Mouse (Mus musculus): ENCODE measurements at regions not wholly inside any gene's neighbourhood (a gene's known extent, or its start where the extent isn't known, plus 50 kb on each side); places are given as distances from the start of the nearest gene placed in this dataset.

DNA sequence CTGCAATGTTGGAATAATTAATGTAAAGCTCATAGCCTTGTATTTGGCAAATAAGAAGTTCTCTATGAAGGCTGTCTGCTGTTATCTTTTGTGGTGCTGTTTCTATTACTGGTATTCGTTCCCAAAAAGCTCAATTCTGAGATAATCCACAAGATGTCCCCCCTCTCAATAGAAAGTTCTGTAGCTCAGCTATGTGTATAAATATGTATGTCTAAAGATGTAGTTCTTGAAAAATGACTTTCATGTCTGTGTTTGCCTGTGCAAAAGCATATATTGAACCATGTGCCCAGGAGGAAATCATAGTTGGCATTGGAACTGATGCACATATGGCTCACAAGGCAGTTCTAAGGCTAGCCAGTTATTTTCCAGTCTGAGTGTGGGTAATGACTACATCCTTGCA lies 68.2 kb upstream of the Esx1 start:
- TF ChIP-seq POLR2A (IDR thresholded peaks at IDR 0.05; ENCODE audit: borderline replicate concordance, extremely low read depth, insufficient read depth, insufficient read length, poor library complexity, severe bottlenecking) (no peak), CTCF (IDR thresholded peaks at IDR 0.05; ENCODE audit: borderline replicate concordance, extremely low read depth, insufficient read depth, insufficient read length) (no peak)

Measured in brain, embryonic 14.5 days (tissue).